Mouse (Mus musculus): ENCODE results near the gene Hdac1.

GRCm38 (mm10) chr4:129510723-129511412 lies 31.6 kb downstream of the Hdac1 start:
- TF ChIP-seq CTCF (IDR thresholded peaks at IDR 0.05; ENCODE audit: control insufficient read depth, insufficient read depth, insufficient read length) (no peak), CEBPB (IDR thresholded peaks at IDR 0.05; ENCODE audit: low read depth) (no peak), MAX (IDR thresholded peaks at IDR 0.05) (no peak)
